Mouse (Mus musculus): ENCODE data around the gene Wfdc5. TPM values are rescaled to one million over a fixed set of nuclear protein-coding genes. Genes with fewer than 3 reads are reported as not detected.

Wfdc5 gene
- polyA plus RNA-seq, 1 experiment = not detected

DNA sequence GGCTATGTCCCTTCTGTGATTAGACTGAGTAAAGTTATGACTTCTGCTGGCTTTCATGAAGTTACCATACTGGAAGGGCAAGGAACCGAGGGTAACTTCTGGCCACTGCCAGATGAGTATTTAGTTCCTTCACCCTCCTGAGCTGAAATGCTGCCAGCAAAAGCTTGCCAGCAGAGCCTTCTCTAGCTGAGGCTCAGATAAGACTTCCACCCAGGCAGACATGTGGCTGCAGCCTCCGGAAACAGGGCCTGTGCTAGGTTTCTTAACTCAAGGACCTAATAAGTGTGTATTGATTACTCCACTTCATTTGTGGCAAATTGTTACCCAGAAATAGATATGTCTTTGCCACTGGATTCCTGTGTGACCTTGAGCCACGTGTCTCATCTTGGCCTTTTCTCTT, 9.1 kb downstream of the Wfdc5 start:
- Histone ChIP-seq H3K4me3 (ENCODE audit: insufficient read depth, low read depth, low read length) (no peak overlapping the region), H3K4me1 (ENCODE audit: control insufficient read depth, insufficient read depth, low read length) (no peaks in the 10 kb centered on the region), H3K36me3 (ENCODE audit: control insufficient read depth, insufficient read depth, low read length) (no peaks in the 10 kb centered on the region), H3K27ac (ENCODE audit: insufficient read depth, low read depth, low read length) (no peak overlapping the region), H3K27me3 (replicated peaks; ENCODE audit: control insufficient read depth, insufficient read depth, low read length) (peaks cover 1% of the 10 kb centered on the region; the same call in 1 of the 2 replicates)
- 64% methylated on average over 3 of the region's 3 CpGs for WGBS
- TF ChIP-seq CTCF (conservative IDR thresholded peaks at IDR 0.05; ENCODE audit: insufficient read depth, insufficient read length, low read depth, low read length) (no peak), POLR2A (IDR thresholded peaks at IDR 0.05; ENCODE audit: low read depth, low read length) (no peak)
- no peak for DNase-seq

DNA sequence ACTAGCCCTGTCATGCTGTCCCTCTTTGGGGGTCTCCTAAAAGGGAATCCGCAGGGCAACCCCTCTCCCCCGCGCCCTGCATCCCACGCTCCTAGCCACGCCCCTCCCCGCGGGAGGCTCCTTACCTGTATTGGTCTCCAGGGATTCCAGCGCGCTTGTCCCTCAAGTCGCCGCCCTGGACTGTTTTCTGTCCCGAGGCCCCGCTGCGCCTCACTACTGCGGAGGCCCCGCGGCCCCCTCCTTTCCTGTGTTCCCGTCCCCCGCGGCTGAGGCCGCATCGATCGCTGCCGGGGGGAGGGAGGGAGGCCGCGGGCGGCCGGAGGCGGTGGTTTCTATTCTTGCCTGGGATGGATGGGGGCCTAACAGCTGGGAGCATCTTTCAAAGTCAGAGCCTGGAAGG, 11.6 kb downstream of the Wfdc5 start, which contains the start of gene Kcns1:
Gene Kcns1 (minus strand): TSS at position 212 of the 400 bp plus-strand sequence.
- 4% methylated on average over 29 of the region's 29 CpGs for WGBS
- H3K4me3 ChIP-seq (ENCODE audit: insufficient read depth, low read depth, low read length) = no peak within 1 kb of the TSS

DNA sequence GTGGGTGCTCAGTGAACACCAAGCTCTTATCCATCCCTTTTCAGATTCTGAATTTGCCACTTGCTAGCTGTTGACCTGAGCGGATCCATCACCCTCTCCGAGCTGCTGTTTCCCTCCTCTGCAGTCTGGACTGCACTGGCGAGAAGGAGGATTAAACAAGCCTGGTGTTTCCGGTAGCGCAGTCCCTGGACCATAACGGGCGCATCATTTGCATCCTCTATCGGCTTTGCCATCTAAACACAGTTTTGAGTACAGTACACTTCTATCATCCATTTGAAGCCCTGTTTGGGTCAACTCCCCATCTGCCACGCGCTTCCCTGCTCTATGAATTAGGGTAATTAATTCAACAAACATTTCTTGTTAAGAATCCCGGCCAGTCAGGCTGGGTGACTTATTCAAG, 12.2 kb downstream of the Wfdc5 start:
- no peaks in the 10 kb centered on the region for H3K4me1 ChIP-seq (ENCODE audit: control insufficient read depth, insufficient read depth, low read length)
- H3K27me3 ChIP-seq (replicated peaks; ENCODE audit: control insufficient read depth, insufficient read depth, low read length) = peaks cover 2% of the 10 kb centered on the region
- no peak overlapping the region for H3K27ac ChIP-seq (ENCODE audit: insufficient read depth, low read depth, low read length)
- no peaks in the 10 kb centered on the region for H3K36me3 ChIP-seq (ENCODE audit: control insufficient read depth, insufficient read depth, low read length)
- H3K4me3 ChIP-seq (ENCODE audit: insufficient read depth, low read depth, low read length) = no peak overlapping the region
- TF ChIP-seq POLR2A (IDR thresholded peaks at IDR 0.05; ENCODE audit: low read depth, low read length) (no peak), CTCF (conservative IDR thresholded peaks at IDR 0.05; ENCODE audit: insufficient read depth, insufficient read length, low read depth, low read length) (no peak)
- DNase-seq = no peak
- 14% methylated on average over 11 of the region's 11 CpGs for WGBS

More for the DNA sequence above, 11.6 kb downstream of the Wfdc5 start, which contains the start of gene Kcns1:
- Histone ChIP-seq H3K27ac (ENCODE audit: insufficient read depth, low read depth, low read length) (no peak within 1 kb of the TSS), H3K27me3 (replicated peaks; ENCODE audit: control insufficient read depth, insufficient read depth, low read length) (peaks cover 2% of the 10 kb centered on the region), H3K36me3 (ENCODE audit: control insufficient read depth, insufficient read depth, low read length) (no peaks in the 10 kb centered on the region), H3K4me1 (ENCODE audit: control insufficient read depth, insufficient read depth, low read length) (no peaks in the 10 kb centered on the region)
- no peak for DNase-seq
- TF ChIP-seq CTCF (conservative IDR thresholded peaks at IDR 0.05; ENCODE audit: insufficient read depth, insufficient read length, low read depth, low read length) = no peak
- TF ChIP-seq POLR2A (IDR thresholded peaks at IDR 0.05; ENCODE audit: low read depth, low read length) = no peak

DNA sequence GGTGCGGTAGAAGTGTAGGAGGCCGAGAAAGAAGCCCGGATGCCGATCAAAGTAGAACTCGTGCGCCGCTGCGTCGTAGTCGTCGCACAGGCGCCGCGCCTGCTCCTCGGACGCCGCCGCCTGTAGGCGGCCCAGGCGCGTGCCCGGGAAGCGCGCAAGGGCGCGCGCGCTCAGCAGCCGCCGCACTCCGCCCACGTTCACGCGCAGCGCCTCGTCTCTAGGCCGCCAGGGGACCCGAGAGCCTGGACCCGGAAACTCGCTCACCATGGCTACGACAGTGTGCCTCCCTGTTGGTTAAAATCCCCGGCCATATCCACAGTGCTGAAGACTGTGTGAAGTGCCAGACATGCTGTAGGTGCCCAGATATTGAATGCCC, 14.0 kb downstream of the Wfdc5 start:
- WGBS = 11% methylated on average over 41 of the region's 42 CpGs
- no peak overlapping the region for H3K27ac ChIP-seq (ENCODE audit: insufficient read depth, low read depth, low read length)
- no peak for TF ChIP-seq CTCF (conservative IDR thresholded peaks at IDR 0.05; ENCODE audit: insufficient read depth, insufficient read length, low read depth, low read length)
- no peak for TF ChIP-seq POLR2A (IDR thresholded peaks at IDR 0.05; ENCODE audit: low read depth, low read length)
- DNase-seq = no peak
- H3K36me3 ChIP-seq (ENCODE audit: control insufficient read depth, insufficient read depth, low read length) = no peaks in the 10 kb centered on the region
- H3K27me3 ChIP-seq (replicated peaks; ENCODE audit: control insufficient read depth, insufficient read depth, low read length) = peaks cover 2% of the 10 kb centered on the region
- no peaks in the 10 kb centered on the region for H3K4me1 ChIP-seq (ENCODE audit: control insufficient read depth, insufficient read depth, low read length)
- H3K4me3 ChIP-seq (ENCODE audit: insufficient read depth, low read depth, low read length) = no peak overlapping the region

DNA sequence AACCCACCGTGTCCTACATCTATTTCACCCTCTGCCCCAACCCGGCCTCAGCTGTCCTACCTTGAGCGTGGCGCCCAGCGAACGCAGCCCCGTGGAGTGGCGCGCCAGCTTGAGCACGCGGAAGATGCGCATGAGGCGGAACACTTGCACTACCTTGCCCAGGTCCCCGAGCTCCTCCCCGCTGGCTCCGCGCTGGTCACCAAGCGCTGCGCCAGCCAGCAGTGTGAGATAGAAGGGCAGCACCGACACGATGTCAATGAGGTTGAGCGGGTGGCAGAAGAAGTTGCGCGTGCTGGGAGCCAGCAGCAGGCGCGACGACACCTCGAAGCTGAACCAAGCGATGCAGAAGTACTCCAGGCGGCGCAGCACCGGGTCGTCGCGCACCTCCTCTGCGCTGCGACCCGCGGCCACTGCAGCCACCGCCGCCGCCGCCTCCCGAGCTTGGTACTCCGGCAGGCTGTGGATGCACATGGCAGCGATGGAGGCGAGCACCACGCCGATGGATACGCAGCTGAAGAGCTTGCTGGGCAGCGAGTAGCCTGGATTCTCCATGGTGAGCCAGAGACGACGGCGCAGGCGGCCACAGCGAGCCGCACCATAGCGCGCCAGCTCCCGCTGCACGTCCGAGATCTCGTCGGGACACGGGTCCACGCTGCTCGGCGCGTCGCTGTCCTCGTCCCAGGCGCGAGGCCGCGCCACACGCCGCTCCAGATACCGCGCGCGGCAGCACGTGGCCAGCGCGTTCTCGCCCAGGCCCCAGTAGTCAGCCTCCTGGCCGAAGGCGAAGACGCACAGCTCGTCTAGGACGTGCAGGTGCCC, 14.6 kb downstream of the Wfdc5 start:
- H3K36me3 ChIP-seq (ENCODE audit: control insufficient read depth, insufficient read depth, low read length) = no peaks in the 10 kb centered on the region
- TF ChIP-seq CTCF (conservative IDR thresholded peaks at IDR 0.05; ENCODE audit: insufficient read depth, insufficient read length, low read depth, low read length) = no peak
- no peak for TF ChIP-seq POLR2A (IDR thresholded peaks at IDR 0.05; ENCODE audit: low read depth, low read length)
- 13% methylated on average over 90 of the region's 90 CpGs for WGBS
- no peak for DNase-seq
- H3K4me3 ChIP-seq (ENCODE audit: insufficient read depth, low read depth, low read length) = no peak overlapping the region
- no peak overlapping the region for H3K27ac ChIP-seq (ENCODE audit: insufficient read depth, low read depth, low read length)
- no peaks in the 10 kb centered on the region for H3K4me1 ChIP-seq (ENCODE audit: control insufficient read depth, insufficient read depth, low read length)
- peaks cover 2% of the 10 kb centered on the region for H3K27me3 ChIP-seq (replicated peaks; ENCODE audit: control insufficient read depth, insufficient read depth, low read length)

DNA sequence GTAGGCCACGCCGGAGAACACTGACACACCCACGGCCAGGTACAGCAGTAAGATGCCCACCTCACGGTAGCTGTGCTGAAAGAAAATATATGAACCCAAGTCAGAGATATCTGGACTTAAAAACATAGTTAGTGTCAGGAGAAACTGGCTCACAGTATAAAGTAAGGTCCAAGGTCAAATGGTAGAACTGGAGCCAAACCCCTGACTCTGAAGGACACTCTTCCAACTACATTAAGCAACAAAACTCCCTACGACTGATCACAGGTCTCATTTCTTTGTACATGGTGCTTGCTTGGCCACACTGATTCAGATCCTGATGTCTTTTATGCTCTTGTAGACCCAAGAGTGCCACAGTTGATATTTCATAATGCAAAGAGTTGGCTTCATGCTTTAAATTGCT, 17.6 kb downstream of the Wfdc5 start:
- WGBS = 95% methylated on average over 5 of the region's 5 CpGs
- no peak overlapping the region for H3K27ac ChIP-seq (ENCODE audit: insufficient read depth, low read depth, low read length)
- no peak for DNase-seq
- H3K4me3 ChIP-seq (ENCODE audit: insufficient read depth, low read depth, low read length) = no peak overlapping the region
- no peaks in the 10 kb centered on the region for H3K36me3 ChIP-seq (ENCODE audit: control insufficient read depth, insufficient read depth, low read length)
- no peaks in the 10 kb centered on the region for H3K4me1 ChIP-seq (ENCODE audit: control insufficient read depth, insufficient read depth, low read length)
- H3K27me3 ChIP-seq (replicated peaks; ENCODE audit: control insufficient read depth, insufficient read depth, low read length) = peaks cover 1% of the 10 kb centered on the region; the same call in 1 of the 2 replicates
- TF ChIP-seq CTCF (conservative IDR thresholded peaks at IDR 0.05; ENCODE audit: insufficient read depth, insufficient read length, low read depth, low read length) (no peak), POLR2A (IDR thresholded peaks at IDR 0.05; ENCODE audit: low read depth, low read length) (no peak)

DNA sequence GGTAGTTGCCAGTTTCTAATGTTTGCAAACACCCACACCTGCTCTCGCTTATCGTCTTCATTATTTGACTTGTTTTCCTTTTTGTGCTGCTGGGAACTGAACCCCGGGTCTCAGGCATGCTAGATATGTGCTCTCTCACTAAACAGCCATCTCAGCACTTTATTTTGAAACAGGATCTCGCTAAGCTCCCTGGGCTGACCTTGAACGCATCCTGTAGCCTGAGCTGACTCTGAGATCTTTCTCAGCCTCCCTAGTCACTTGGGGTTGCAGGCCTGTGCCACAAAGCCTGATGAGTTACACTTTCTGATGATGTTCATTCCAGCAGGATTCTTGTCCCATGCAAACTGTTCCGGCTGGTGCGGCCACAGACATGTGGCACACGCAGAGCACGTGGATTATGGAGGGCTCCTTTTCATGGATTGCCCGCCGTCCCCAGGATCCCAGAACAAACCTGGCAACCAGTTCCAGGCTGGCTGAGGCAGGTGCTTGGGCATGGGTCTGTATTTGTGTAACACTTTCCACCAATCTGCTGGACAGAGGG, 21.0 kb downstream of the Wfdc5 start:
- no peaks in the 10 kb centered on the region for H3K36me3 ChIP-seq (ENCODE audit: control insufficient read depth, insufficient read depth, low read length)
- 76% methylated on average over 11 of the region's 11 CpGs for WGBS
- TF ChIP-seq POLR2A (IDR thresholded peaks at IDR 0.05; ENCODE audit: low read depth, low read length) = no peak
- TF ChIP-seq CTCF (conservative IDR thresholded peaks at IDR 0.05; ENCODE audit: insufficient read depth, insufficient read length, low read depth, low read length) = no peak
- H3K27ac ChIP-seq (ENCODE audit: insufficient read depth, low read depth, low read length) = no peak overlapping the region
- no peaks in the 10 kb centered on the region for H3K4me1 ChIP-seq (ENCODE audit: control insufficient read depth, insufficient read depth, low read length)
- no peak for DNase-seq
- H3K4me3 ChIP-seq (ENCODE audit: insufficient read depth, low read depth, low read length) = no peak overlapping the region
- H3K27me3 ChIP-seq (replicated peaks; ENCODE audit: control insufficient read depth, insufficient read depth, low read length) = no peaks in the 10 kb centered on the region
